Mouse (Mus musculus) ES-E14 (cell line): ENCODE measurements at regions not wholly inside any gene's neighbourhood (a gene's known extent, or its start where the extent isn't known, plus 50 kb on each side); places are given as distances from the start of the nearest gene placed in this dataset.

Experiments used
- DNase-seq: peaks from one replicate; pipeline ENCODE4 v3.0.0-alpha.2; 2013; ENCODE audit warnings: low read depth, low spot score
- H3K27ac ChIP-seq: 2 replicates; pipeline ENCODE4 v1.5.1; 2012; ENCODE audit warnings: low read depth, mild to moderate bottlenecking, low read length, moderate library complexity, mixed read lengths; ENCODE audit not compliant: poor library complexity, insufficient read depth, severe bottlenecking
- H3K36me3 ChIP-seq: 2 replicates; pipeline ENCODE4 v1.6.1; 2012; ENCODE audit warnings: mild to moderate bottlenecking, low read length, moderate library complexity, mixed read lengths; ENCODE audit not compliant: control insufficient read depth, poor library complexity, insufficient read depth, severe bottlenecking
- H3K4me1 ChIP-seq, 2 experiments: fragments of 150-350 bp in 1 of 2; sonication (generic) in 1 of 2; 2 replicates each; pipeline ENCODE4 v1.6.1; 2012; ENCODE audit warnings: low read length in 2 of 2, mild to moderate bottlenecking in 1 of 2, mixed read lengths in 1 of 2; ENCODE audit not compliant: control insufficient read depth in 2 of 2, insufficient read depth in 2 of 2, poor library complexity in 1 of 2
- H3K4me3 ChIP-seq, 2 experiments: fragments of 150-350 bp in 1 of 2; sonication (generic) in 1 of 2; 2 replicates each; pipeline ENCODE4 v1.5.1; 2012; ENCODE audit warnings: low read length in 2 of 2, low read depth in 1 of 2, mild to moderate bottlenecking in 1 of 2, mixed read lengths in 1 of 2; ENCODE audit not compliant: insufficient read depth in 1 of 2, poor library complexity in 1 of 2, severe bottlenecking in 1 of 2
- H3K9ac ChIP-seq: 2 replicates; pipeline ENCODE4 v1.6.1; 2012; ENCODE audit warnings: low read depth, mild to moderate bottlenecking, low read length, mixed read lengths; ENCODE audit not compliant: poor library complexity, insufficient read depth, severe bottlenecking
- H3K9me3 ChIP-seq: fragments of 150-350 bp; sonication (generic); 2 replicates; pipeline ENCODE4 v1.6.1; 2012; ENCODE audit warnings: low read depth, mild to moderate bottlenecking, low read length; ENCODE audit not compliant: control insufficient read depth, insufficient read depth
- CHD2 ChIP-seq: IDR thresholded peaks from 2 replicates; pipeline ENCODE4 v1.6.1; 2014; ENCODE audit warnings: mild to moderate bottlenecking, low read depth, low read length, inconsistent platforms
- HCFC1 ChIP-seq: IDR thresholded peaks from 2 replicates; pipeline ENCODE4 v1.6.1; 2012; ENCODE audit warnings: low read length, inconsistent platforms, borderline replicate concordance; ENCODE audit not compliant: insufficient read depth
- MAFK ChIP-seq: IDR thresholded peaks from 2 replicates; pipeline ENCODE4 v1.6.1; 2014; ENCODE audit warnings: mild to moderate bottlenecking, low read depth, low read length, inconsistent platforms; ENCODE audit not compliant: insufficient read depth
- ZC3H11A ChIP-seq: IDR thresholded peaks from 2 replicates; pipeline ENCODE4 v1.6.1; 2012; ENCODE audit warnings: low read depth, mild to moderate bottlenecking, inconsistent platforms, low read length, borderline replicate concordance
- ZNF384 ChIP-seq: IDR thresholded peaks from 2 replicates; pipeline ENCODE4 v1.6.1; 2012; ENCODE audit warnings: low read depth, low read length, inconsistent platforms
- in situ Hi-C, 2 experiments: fragments of 600-800 bp; cut with MboI; formaldehyde crosslinking; loops; one replicate each; pipeline ENCODE4 v1.15.1; 2025; ENCODE audit warnings: low sequenced_read_pairs in 2 of 2, inconsistent platforms in 1 of 2; ENCODE audit not compliant: unreplicated experiment in 2 of 2

DNA sequence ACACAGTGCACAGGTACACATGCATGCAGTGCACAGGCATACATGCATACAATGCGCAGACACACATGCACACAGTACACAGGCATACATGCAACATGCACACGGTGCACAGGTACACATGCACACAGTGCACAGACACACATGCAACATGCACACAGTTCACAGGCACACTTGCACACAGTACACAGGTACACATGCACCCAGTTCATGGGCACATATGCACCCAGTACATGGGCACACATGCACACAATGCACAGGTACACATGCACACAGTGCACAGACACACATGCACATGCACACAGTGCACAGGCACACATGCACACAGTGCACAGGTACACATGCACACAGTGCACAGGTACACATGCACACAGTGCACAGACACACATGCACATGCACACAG, 402.7 kb upstream of the Kcnab2 start:
- H3K4me1 ChIP-seq: no peaks in the 10 kb centered on the region
- no peak for DNase-seq
- no peaks in the 10 kb centered on the region for H3K9me3 ChIP-seq
- H3K36me3 ChIP-seq: no peaks in the 10 kb centered on the region
- H3K27ac ChIP-seq: no peak overlapping the region
- TF ChIP-seq ZC3H11A (no peak), MAFK (no peak), ZNF384 (no peak), HCFC1 (no peak), CHD2 (no peak)
- no peak overlapping the region for H3K9ac ChIP-seq
- no peak overlapping the region for H3K4me3 ChIP-seq
- in situ Hi-C loops: no loop called here

DNA sequence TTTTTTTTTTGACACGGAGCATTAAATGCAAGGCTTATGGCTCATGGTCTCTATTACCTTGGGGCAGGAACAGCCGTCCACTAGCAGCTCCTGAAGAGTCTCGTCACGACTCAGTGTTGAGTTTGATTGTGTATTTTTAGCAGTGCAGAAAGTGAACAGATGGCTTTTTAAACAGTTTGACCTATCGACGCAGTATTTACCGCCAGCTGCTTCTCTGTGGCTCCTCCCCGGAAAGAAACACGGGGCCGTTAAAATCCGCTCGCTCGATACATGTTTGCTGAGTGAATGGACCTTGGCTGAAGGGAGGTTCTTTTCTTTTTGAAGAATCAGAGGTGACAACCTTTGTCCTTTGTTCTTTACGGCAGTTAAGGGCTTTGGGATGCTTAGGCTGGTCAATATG, 401.3 kb upstream of the Kcnab2 start:
- TF ChIP-seq MAFK (no peak), ZNF384 (no peak), CHD2 (no peak), HCFC1 (no peak), ZC3H11A (no peak)
- H3K9ac ChIP-seq: no peak overlapping the region
- in situ Hi-C loops: no loop called here

DNA sequence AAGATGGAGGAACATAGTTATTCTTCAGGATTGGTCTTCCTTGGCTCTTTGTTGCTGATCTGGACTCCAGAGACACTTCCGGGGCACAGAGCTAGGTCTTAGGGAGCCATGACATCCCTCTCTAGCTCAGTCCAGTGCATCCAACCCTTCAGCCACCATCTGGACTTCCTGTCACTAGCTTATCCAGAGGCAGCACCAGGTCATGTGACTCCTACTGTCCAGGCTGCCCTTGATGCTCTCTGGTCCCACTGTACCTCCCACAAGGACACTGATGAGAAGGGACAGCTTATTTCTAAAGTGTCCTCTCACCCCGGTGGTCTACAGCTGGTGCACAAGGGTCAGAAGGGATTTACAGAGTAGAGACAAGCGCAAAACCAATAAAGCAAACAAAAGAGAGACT, 400.7 kb upstream of the Kcnab2 start:
- Histone ChIP-seq H3K27ac (no peak overlapping the region; the same call in 1 of the 2 replicates), H3K9me3 (no peaks in the 10 kb centered on the region), H3K36me3 (no peaks in the 10 kb centered on the region), H3K4me3 (no peak overlapping the region), H3K4me1 (no peaks in the 10 kb centered on the region), H3K9ac (no peak overlapping the region)
- DNase-seq: no peak
- TF ChIP-seq ZNF384: no peak
- TF ChIP-seq ZC3H11A: no peak
- no peak for TF ChIP-seq CHD2
- no peak for TF ChIP-seq MAFK
- TF ChIP-seq HCFC1: no peak
- in situ Hi-C loops: no loop called here

More for the DNA sequence above, 401.3 kb upstream of the Kcnab2 start:
- Histone ChIP-seq H3K4me1 (no peaks in the 10 kb centered on the region), H3K27ac (no peak overlapping the region), H3K36me3 (no peaks in the 10 kb centered on the region), H3K4me3 (no peak overlapping the region), H3K9me3 (no peaks in the 10 kb centered on the region)
- DNase-seq: no peak

DNA sequence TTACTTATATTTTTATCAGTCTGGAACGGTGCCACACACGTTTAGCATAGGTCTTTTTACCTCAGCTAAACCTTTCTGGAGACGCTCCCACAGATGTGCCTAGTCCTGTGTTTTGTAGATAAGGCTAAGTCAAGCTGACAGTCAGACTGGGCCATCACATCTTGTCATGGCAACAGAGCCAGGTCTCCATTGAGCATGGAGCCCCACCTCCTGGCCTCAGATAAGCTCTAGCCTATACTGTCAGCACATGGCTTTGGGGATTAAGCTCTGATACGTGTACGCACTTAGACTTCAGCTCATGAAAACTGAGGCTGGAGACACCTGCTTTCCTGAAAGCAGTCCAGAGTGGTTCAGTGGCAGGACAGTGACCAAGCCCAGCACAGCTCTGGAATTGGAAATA, 392.4 kb upstream of the Kcnab2 start:
- Histone ChIP-seq H3K4me3 (no peak overlapping the region), H3K27ac (no peak overlapping the region), H3K36me3 (no peaks in the 10 kb centered on the region), H3K4me1 (no peaks in the 10 kb centered on the region), H3K9me3 (no peaks in the 10 kb centered on the region), H3K9ac (no peak overlapping the region)
- DNase-seq: no peak
- TF ChIP-seq CHD2 (no peak), HCFC1 (no peak), ZC3H11A (no peak), ZNF384 (no peak), MAFK (no peak)
- in situ Hi-C loops: no loop called here

DNA sequence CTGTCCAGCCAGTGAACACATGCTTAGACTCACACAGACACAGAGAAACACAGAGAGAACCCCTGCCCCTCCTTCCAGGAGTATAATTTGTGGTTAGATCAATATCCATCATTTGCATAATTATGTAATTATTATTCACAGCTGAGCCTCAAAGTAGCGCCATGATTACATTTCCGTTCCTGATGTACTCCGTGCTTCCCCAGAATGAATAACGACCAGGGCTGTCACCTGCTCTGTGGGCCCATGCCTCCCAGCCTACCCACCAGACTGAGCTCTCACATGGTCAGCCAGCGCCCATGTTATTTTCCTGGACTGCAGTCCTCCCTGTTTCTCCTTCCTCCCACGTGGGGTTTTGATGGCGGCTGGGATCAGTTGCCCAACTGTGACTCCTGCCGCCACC, 388.2 kb upstream of the Kcnab2 start:
- H3K27ac ChIP-seq: no peak overlapping the region
- H3K4me1 ChIP-seq: no peaks in the 10 kb centered on the region
- H3K36me3 ChIP-seq: no peaks in the 10 kb centered on the region
- H3K9ac ChIP-seq: no peak overlapping the region
- in situ Hi-C loops: no loop called here
- no peak for TF ChIP-seq CHD2
- no peak for TF ChIP-seq MAFK
- no peak for TF ChIP-seq HCFC1
- TF ChIP-seq ZC3H11A: no peak
- no peak for TF ChIP-seq ZNF384
- H3K4me3 ChIP-seq: no peak overlapping the region
- no peaks in the 10 kb centered on the region for H3K9me3 ChIP-seq
- no peak for DNase-seq
